Mouse (Mus musculus) inflammation-experienced regulatory T-cells, adult 6 months (primary cell): ENCODE results near the gene Prpf8. TPM values are rescaled to one million over a fixed set of nuclear protein-coding genes. Genes with fewer than 3 reads are reported as not detected.
"Not testable (repeated sequence)": the region's sequence is repeated elsewhere in the genome, so short reads cannot be mapped to it uniquely, and the experiment has no call there.

ENCODE experiments used
- ATAC-seq: one replicate; pipeline ENCODE4 v1.8.0; 2017
- polyA plus RNA-seq, 3 experiments: library from polyadenylated mRNA; unstranded; fragments of 100-300 nt; shearing (Covaris generic); gene quantifications; one replicate each; pipeline ENCODE4 v1.2.1; 2017

The Prpf8 gene
- polyA plus RNA-seq, 3 experiments from 2014 or later = 37.6 to 48.7 (median 43.8) TPM

GRCm38 (mm10) chr11:75535106-75535795, 48.6 kb downstream of the Prpf8 start:
- no peak for ATAC-seq

- ATAC-seq = no peak
Measured at GRCm38 (mm10) chr11:75536255-75537024, 49.8 kb downstream of the Prpf8 start.

- no peak for ATAC-seq
Measured at GRCm38 (mm10) chr11:75537025-75537414, 50.4 kb downstream of the Prpf8 start.

- peak; percentile 33 for ATAC-seq
Measured at GRCm38 (mm10) chr11:75537491-75538183, 51.0 kb downstream of the Prpf8 start.

GRCm38 (mm10) chr11:75538184-75538969, 51.8 kb downstream of the Prpf8 start:
- peak; percentile 9 for ATAC-seq

GRCm38 (mm10) chr11:75538970-75539299, 52.3 kb downstream of the Prpf8 start:
- ATAC-seq = peak; percentile 72

GRCm38 (mm10) chr11:75540209-75540608, 53.6 kb downstream of the Prpf8 start:
- no peak for ATAC-seq

GRCm38 (mm10) chr11:75540710-75541581, 54.3 kb downstream of the Prpf8 start:
- peak; percentile 27 for ATAC-seq

- no peak for ATAC-seq
Measured at GRCm38 (mm10) chr11:75544713-75545112, 58.1 kb downstream of the Prpf8 start.

- ATAC-seq = no peak
Measured at GRCm38 (mm10) chr11:75546057-75546456, 59.4 kb downstream of the Prpf8 start.

GRCm38 (mm10) chr11:75549658-75550111, 63.1 kb downstream of the Prpf8 start:
- peak; percentile 46 for ATAC-seq

- no peak for ATAC-seq
Measured at GRCm38 (mm10) chr11:75550200-75550946, 63.8 kb downstream of the Prpf8 start.

GRCm38 (mm10) chr11:75551321-75551720, 64.7 kb downstream of the Prpf8 start:
- no peak for ATAC-seq

GRCm38 (mm10) chr11:75551961-75552441, 65.4 kb downstream of the Prpf8 start:
- ATAC-seq = no peak

- no peak for ATAC-seq
Measured at GRCm38 (mm10) chr11:75552906-75553482, 66.4 kb downstream of the Prpf8 start.

GRCm38 (mm10) chr11:75556006-75556405, 69.4 kb downstream of the Prpf8 start:
- ATAC-seq = not testable (repeated sequence)

- ATAC-seq = no peak
Measured at GRCm38 (mm10) chr11:75557142-75557541, 70.5 kb downstream of the Prpf8 start.

- no peak for ATAC-seq
Measured at GRCm38 (mm10) chr11:75558101-75558500, 71.5 kb downstream of the Prpf8 start.
